Mouse (Mus musculus) heart, embryonic 13.5 days (tissue): ENCODE data around the gene Slc25a34. TPM values are rescaled to one million over a fixed set of nuclear protein-coding genes. Genes with fewer than 3 reads are reported as not detected.

Experiments used
- ATAC-seq: fragments of 200-750 bp; cut with Nextera tagmentation; 2 replicates; pipeline ENCODE4 v1.8.0; 2017; ENCODE audit warnings: moderate TSS enrichment; ENCODE audit not compliant: insufficient number of reproducible peaks, low FRiP score, low TSS enrichment; ENCODE audit errors: extremely low read depth
- H3K27ac ChIP-seq: fragments of 300-500 bp; sonication (generic); replicated peaks from 2 replicates; pipeline ENCODE4 v1.5.1; 2015; ENCODE audit warnings: moderate library complexity, mild to moderate bottlenecking, inconsistent platforms
- H3K27me3 ChIP-seq: fragments of 300-500 bp; sonication (generic); replicated peaks from 2 replicates; pipeline ENCODE4 v1.6.1; 2015; ENCODE audit warnings: mild to moderate bottlenecking, inconsistent platforms
- H3K36me3 ChIP-seq: fragments of 300-500 bp; sonication (generic); 2 replicates; pipeline ENCODE4 v1.6.1; 2015; ENCODE audit warnings: mild to moderate bottlenecking, inconsistent platforms
- H3K4me1 ChIP-seq: fragments of 300-500 bp; sonication (generic); 2 replicates; pipeline ENCODE4 v1.6.1; 2015; ENCODE audit warnings: inconsistent platforms
- H3K4me2 ChIP-seq: fragments of 300-500 bp; sonication (generic); 2 replicates; pipeline ENCODE4 v1.6.1; 2015; ENCODE audit warnings: inconsistent platforms, mild to moderate bottlenecking, moderate library complexity
- H3K4me3 ChIP-seq: fragments of 300-500 bp; sonication (generic); 2 replicates; pipeline ENCODE4 v1.5.1; 2015; ENCODE audit warnings: moderate library complexity, mild to moderate bottlenecking, inconsistent platforms
- H3K9ac ChIP-seq: fragments of 300-500 bp; sonication (generic); 2 replicates; pipeline ENCODE4 v1.6.1; 2015; ENCODE audit warnings: inconsistent platforms, mild to moderate bottlenecking, moderate library complexity
- H3K9me3 ChIP-seq: fragments of 300-500 bp; sonication (generic); 2 replicates; pipeline ENCODE4 v1.6.1; 2016; ENCODE audit warnings: inconsistent platforms
- WGBS: fragments of 180-500 bp; shearing (Covaris S2); methylation state at CpG from one replicate; pipeline ENCODE4 v1.1.7; 2015; ENCODE audit warnings: mixed read lengths; 5-methylcytosine and 5-hydroxymethylcytosine counted together
- polyA plus RNA-seq: library from polyadenylated mRNA; unstranded; fragments of >200 nt; fragmentation: Nextera tagmentation; extraction: Ambion mirVana; gene quantifications from 2 replicates; pipeline ENCODE4 v1.2.1, GENCODE M21; 2015

The Slc25a34 gene
- polyA plus RNA-seq, 1 experiment from 2014 or later: 0.49 TPM

DNA sequence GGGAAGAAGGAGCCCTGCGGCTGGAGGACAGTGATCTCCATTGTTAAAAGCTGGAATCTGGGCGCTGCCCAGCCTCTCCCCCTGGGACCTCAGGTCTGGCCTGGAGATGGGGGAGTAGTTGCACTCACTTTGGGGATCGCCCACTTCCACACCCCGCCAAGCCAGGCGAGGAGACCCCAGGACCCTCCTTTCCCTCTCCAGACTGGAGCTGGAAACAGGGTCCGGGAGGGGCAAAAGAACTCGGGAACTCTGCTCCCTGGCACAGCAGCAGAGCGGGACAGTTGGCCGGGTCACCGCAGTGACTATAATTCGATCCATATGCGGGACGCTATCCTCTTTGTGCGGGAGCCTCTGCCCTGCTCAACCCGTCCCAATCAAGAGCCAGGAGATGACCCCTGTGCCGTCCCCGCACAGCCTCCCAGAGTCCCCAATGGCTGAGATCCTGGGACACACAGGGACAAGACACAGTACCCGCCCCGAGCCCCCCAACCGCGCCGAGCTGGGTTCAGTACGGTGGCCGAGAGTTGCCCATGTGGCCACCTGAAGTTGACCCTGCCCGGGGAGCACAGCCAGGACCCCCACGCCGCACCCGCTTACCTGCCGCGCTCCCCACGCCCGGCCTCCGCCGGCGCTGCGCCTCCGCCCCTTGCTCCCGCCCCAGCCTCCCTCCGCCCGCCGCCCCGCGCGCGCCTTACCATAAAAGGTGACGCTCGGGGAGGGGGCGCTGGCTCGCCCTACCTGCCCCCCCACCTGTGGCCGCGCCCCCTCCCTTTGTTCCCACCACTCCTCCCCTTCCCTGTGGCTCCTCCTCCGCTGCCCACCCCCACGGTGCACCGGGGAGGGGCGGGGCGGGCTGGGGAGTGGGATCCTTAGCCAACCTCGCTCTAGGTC is 24.1 kb downstream of the Slc25a34 start:
- H3K27ac ChIP-seq: peak overlapping the region; percentile 90
- H3K4me2 ChIP-seq: peak overlapping the region; percentile 84

DNA sequence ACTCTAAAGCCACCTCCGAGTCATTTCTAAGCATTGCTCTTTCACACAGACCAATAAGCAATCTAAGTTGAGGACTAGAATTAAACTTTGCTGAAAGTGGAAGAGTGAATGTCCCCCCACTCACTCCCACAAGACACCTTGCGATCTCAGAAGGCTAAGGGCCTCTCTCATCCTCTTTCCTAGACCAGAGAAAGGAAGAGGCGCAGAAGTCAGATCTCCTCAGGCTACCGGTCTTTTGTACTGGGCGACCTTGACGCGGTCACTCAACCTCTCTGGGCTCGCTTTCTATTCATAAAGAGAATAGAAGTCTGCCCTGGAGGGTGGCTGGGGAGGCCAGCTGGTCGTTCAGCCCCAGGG is 24.7 kb downstream of the Slc25a34 start:
- peak overlapping the region; percentile 84 for H3K4me3 ChIP-seq
- 2% methylated on average over 9 of the region's 9 CpGs for WGBS
- peak overlapping the region; percentile 90 for H3K27ac ChIP-seq
- no peaks in the 10 kb centered on the region for H3K9me3 ChIP-seq
- H3K27me3 ChIP-seq: no peaks in the 10 kb centered on the region
- peaks cover 64% of the 10 kb centered on the region for H3K4me1 ChIP-seq
- peaks cover 23% of the 10 kb centered on the region for H3K36me3 ChIP-seq
- ATAC-seq: no peak
- H3K4me2 ChIP-seq: peak overlapping the region; percentile 84
- peak overlapping the region; percentile 93 for H3K9ac ChIP-seq

More for the DNA sequence above, 24.1 kb downstream of the Slc25a34 start:
- Histone ChIP-seq H3K36me3 (peaks cover 17% of the 10 kb centered on the region), H3K9ac (peak overlapping the region; percentile 93), H3K9me3 (no peaks in the 10 kb centered on the region), H3K4me3 (peak overlapping the region; percentile 84), H3K27me3 (no peaks in the 10 kb centered on the region), H3K4me1 (peaks cover 71% of the 10 kb centered on the region)
- ATAC-seq: peak; percentile 9; the same call in 1 of the 2 replicates
- WGBS: under 1% methylated on average over 47 of the region's 57 CpGs

DNA sequence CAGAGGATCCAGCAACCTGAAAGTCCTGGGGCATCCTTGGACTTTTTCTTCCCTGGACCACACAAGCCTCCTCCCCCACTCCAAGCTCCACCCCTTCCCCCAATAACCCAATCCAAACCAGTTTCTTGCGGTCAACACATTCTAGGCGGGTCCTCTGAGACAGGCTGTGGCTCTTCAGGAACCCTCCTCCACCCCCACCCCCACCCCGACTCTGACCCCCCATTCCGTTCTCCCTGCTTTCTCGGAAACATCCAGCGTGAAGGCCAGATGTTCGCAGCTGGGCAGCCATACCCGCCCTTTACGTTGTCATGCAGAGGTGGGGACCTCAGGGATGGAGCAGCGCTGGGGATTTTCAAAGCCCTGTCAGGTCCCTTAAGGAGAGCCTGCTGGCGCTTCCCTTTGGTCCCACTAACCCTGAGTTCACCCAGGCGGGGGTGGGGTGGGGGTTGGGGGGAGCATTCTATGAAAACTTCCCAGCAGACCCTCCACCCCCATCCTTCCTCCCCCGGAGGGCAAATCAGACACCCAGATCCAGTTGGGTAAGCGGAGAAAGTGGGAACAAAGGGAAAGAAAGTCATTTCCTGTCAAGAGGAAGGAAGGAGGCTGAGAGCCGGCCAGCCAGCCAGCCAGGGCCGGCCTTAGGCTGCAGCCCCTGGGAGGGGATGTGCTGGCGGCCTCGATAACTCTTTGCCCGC is 25.3 kb downstream of the Slc25a34 start:
- Histone ChIP-seq H3K4me3 (peak overlapping the region; percentile 84), H3K4me1 (peaks cover 59% of the 10 kb centered on the region), H3K36me3 (peaks cover 28% of the 10 kb centered on the region), H3K9ac (peak overlapping the region; percentile 93), H3K9me3 (no peaks in the 10 kb centered on the region), H3K4me2 (peak overlapping the region; percentile 84), H3K27ac (peak overlapping the region; percentile 90), H3K27me3 (no peaks in the 10 kb centered on the region)
- 1% methylated on average over 19 of the region's 19 CpGs for WGBS
- no peak for ATAC-seq

DNA sequence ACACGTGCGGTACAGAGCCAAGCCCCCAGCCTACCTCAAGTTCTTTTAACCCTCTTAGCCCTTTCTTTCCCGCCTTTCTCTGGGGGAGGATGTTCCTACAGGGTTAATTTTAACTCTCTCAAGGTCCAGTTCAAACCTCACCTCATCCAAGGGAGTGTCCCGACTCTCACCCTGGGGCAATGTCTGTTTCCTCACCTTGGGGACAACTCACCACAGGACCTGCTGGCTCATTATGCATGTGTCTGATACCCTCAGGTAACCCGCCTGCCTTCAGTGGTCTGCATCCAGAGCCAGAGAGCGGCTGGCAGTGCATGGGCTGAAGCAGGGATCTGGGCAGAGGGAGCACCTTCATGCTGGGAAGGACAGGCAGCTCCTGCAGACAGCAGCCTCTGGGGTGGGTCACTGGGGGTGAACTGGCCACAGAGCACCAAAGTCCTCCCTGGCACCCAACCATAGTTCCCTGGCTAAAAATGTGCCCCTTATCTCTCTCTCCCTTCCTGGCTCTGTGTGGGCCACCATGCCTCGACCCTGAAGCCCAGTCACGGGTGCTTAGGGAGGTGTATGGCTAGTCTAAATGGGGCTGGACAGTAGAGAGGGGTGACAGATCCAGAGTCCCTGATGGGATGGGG is 26.8 kb downstream of the Slc25a34 start:
- 78% methylated on average over 8 of the region's 8 CpGs for WGBS
- ATAC-seq: no peak
- H3K36me3 ChIP-seq: peaks cover 43% of the 10 kb centered on the region
- H3K9ac ChIP-seq: peak overlapping the region; percentile 44
- no peak overlapping the region for H3K4me3 ChIP-seq
- no peaks in the 10 kb centered on the region for H3K9me3 ChIP-seq
- peaks cover 44% of the 10 kb centered on the region for H3K4me1 ChIP-seq
- H3K27ac ChIP-seq: no peak overlapping the region; the same call in 1 of the 2 replicates
- no peaks in the 10 kb centered on the region for H3K27me3 ChIP-seq
- H3K4me2 ChIP-seq: no peak overlapping the region

DNA sequence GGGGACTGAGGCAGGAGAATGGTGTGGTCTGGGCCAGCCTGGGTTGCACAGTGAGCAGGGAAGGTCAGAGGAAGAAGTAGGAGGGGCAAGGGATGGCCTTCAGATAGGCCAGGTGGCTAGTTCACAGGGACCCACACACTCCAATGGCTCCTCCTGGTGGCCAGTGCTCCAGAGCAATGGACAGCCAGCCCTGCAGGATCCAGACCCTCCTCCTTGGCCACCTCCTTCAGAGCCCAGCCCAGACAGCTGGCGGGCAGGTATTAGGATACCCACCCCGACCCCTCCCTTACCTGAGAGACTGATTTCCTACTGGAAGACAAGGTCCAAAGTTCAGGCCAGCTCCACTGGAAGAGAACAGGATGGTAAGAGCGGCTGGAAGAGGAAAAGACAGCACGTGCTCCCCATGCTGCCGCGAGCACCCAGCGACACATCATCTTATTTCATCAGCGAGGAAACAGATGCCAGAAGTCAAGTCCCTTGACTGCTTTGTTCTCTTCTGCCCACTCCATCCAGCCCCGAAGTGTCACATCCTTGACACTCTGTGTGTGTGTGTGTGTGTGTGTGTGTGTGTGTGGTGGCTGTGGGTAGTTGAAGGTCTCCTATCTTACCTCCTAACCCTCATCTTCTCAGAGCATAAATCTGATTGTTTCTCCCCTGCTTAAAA is 27.9 kb downstream of the Slc25a34 start:
- Histone ChIP-seq H3K27me3 (no peaks in the 10 kb centered on the region), H3K9ac (no peak overlapping the region), H3K4me2 (no peak overlapping the region), H3K36me3 (peaks cover 54% of the 10 kb centered on the region), H3K4me3 (no peak overlapping the region), H3K4me1 (peaks cover 33% of the 10 kb centered on the region), H3K9me3 (no peaks in the 10 kb centered on the region), H3K27ac (no peak overlapping the region)
- 79% methylated on average over 9 of the region's 9 CpGs for WGBS
- no peak for ATAC-seq

DNA sequence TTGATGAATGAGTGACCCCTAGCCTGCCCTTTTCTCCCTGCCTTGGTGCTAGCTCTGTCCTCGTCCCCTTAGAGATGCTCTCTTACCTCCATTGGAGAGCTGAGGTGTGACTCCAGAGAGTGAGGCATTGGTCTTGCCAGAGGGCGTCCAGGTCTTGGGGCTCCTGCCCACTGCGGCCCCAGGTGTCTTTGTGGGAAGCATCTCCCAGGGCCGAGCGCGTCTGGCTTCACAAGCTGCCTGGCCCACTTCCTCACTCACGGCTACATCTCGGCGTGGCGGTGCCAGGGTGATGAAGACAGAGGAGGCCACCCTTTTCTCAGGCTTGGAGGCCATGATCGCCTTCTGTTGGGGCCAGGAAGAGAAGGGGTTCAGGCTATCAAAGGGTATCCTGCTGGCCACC is 28.5 kb downstream of the Slc25a34 start:
- Histone ChIP-seq H3K27me3 (no peaks in the 10 kb centered on the region), H3K4me2 (no peak overlapping the region), H3K9ac (no peak overlapping the region), H3K4me3 (no peak overlapping the region), H3K4me1 (peaks cover 27% of the 10 kb centered on the region), H3K27ac (no peak overlapping the region), H3K36me3 (peaks cover 60% of the 10 kb centered on the region), H3K9me3 (no peaks in the 10 kb centered on the region)
- ATAC-seq: no peak
- 88% methylated on average over 11 of the region's 11 CpGs for WGBS

DNA sequence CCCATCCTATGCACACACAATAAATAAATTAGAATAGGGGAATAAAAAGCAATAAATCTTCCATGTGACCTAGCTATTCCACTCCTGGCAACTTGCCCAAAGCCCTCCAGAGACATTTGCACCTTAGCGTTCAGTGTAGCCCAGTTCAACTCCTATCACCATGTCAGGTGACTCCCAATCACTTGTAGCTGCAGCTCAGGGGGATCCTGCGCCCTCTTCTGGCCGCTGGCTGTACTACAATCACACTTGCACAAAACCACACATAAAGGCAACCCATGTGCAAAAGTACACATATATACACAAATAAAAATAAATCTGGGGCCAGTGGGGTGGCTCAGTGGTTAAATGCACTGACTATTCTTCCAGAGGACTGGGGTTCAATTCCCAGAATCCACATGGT is 32.1 kb downstream of the Slc25a34 start:
- WGBS: 21% methylated on average over 3 of the region's 3 CpGs
- no peak for ATAC-seq
- Histone ChIP-seq H3K4me3 (no peak overlapping the region), H3K9ac (no peak overlapping the region), H3K9me3 (no peaks in the 10 kb centered on the region), H3K27ac (no peak overlapping the region), H3K36me3 (peaks cover 96% of the 10 kb centered on the region), H3K27me3 (no peaks in the 10 kb centered on the region), H3K4me1 (no peaks in the 10 kb centered on the region; the same call in 1 of the 2 replicates), H3K4me2 (no peak overlapping the region)

DNA sequence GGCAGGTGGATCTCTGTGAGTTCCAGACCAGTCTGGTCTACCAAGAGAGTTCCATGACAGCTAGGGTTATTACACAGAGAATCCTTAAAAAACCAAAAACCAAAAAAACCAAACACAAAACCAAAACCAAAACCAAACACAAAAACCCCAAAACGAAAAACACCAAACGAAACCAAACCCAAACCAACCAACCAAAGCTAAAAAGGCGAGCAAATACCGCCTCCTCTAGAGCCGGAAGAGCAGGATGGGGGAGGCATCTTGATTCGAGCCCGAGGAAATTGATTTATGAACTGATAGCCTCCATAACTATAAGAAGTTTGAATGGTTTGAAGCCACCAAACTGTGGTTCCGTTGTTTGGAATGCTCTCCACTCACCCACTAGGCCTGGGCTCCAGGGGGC is 39.7 kb downstream of the Slc25a34 start:
- H3K36me3 ChIP-seq: peaks cover 95% of the 10 kb centered on the region
- H3K27me3 ChIP-seq: no peaks in the 10 kb centered on the region
- peaks cover 3% of the 10 kb centered on the region for H3K4me1 ChIP-seq
- no peaks in the 10 kb centered on the region for H3K9me3 ChIP-seq
- no peak overlapping the region for H3K9ac ChIP-seq
- ATAC-seq: no peak
- H3K4me2 ChIP-seq: no peak overlapping the region
- H3K27ac ChIP-seq: no peak overlapping the region
- H3K4me3 ChIP-seq: no peak overlapping the region
- 85% methylated on average over 8 of the region's 8 CpGs for WGBS

DNA sequence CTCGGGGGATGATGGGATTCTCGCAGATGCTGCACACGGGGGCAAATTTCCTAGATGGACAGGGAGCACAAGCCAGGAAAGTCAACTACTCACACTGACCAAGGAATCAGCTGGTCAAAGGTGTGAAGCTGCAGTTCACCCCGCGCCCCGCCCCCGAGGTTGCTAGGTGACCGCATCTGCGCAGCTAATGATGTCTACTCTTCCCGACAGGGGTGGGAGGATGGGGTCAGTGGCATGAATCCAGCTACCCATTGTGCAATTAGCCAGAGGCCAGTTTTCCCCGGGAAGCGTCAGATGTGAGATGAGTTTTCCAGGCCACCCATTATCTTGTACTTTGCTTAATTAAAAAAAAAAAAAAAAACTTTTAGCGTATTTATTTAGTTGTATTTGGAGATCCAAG is 42.6 kb downstream of the Slc25a34 start:
- Histone ChIP-seq H3K36me3 (peaks cover 96% of the 10 kb centered on the region), H3K4me1 (peaks cover 8% of the 10 kb centered on the region)
- ATAC-seq: no peak

DNA sequence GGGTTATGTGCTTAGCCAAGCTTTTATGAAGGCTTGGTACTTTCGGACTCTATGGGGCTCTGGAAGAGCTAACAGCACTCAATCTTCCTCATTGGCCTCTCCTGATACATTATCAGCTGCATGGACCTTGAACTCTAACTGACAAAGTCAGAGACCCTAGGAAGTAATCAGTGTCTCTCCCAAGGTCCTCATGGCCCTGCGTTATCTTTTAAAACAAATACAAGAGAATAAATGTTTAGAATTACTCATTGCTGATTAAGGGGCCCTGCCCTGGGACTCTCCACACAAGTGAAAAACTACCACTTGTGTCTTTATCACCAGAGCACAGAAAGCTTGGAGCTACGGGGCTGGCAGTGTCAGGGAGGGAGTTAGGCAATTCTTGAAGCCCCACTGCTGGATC is 44.8 kb downstream of the Slc25a34 start:
- no peaks in the 10 kb centered on the region for H3K27me3 ChIP-seq
- peaks cover 16% of the 10 kb centered on the region for H3K4me1 ChIP-seq
- no peak for ATAC-seq
- H3K4me2 ChIP-seq: no peak overlapping the region
- no peak overlapping the region for H3K4me3 ChIP-seq
- 27% methylated on average over 3 of the region's 3 CpGs for WGBS
- H3K27ac ChIP-seq: peak overlapping the region; percentile 56
- H3K9me3 ChIP-seq: no peaks in the 10 kb centered on the region
- H3K36me3 ChIP-seq: peaks cover 76% of the 10 kb centered on the region
- no peak overlapping the region for H3K9ac ChIP-seq

More for the DNA sequence above, 42.6 kb downstream of the Slc25a34 start:
- WGBS: 87% methylated on average over 13 of the region's 13 CpGs
- H3K4me2 ChIP-seq: no peak overlapping the region
- H3K4me3 ChIP-seq: no peak overlapping the region
- no peaks in the 10 kb centered on the region for H3K9me3 ChIP-seq
- no peak overlapping the region for H3K27ac ChIP-seq
- no peak overlapping the region for H3K9ac ChIP-seq
- H3K27me3 ChIP-seq: no peaks in the 10 kb centered on the region

DNA sequence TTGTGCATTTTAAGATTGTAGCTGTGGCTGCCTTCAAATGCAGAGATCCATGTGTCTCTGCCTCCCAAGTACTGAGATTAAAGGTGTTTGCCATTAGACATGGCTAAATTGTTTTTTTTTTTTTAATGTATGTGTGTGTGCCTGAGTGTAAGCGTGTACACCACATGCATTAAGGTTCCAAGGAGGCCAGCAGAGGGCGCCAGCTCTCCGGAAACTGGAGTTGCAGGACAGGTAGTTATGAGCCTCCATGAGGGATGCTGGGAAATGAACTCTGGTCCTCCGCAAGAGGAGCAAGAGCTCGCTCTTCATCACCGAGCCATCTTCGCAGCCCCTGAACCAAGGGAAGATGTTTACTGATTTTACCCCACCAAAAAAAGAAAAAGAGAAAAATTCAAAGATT is 46.7 kb downstream of the Slc25a34 start:
- WGBS: 86% methylated on average over 7 of the region's 7 CpGs
- H3K36me3 ChIP-seq: peaks cover 57% of the 10 kb centered on the region
- H3K4me3 ChIP-seq: no peak overlapping the region
- H3K27me3 ChIP-seq: no peaks in the 10 kb centered on the region
- no peaks in the 10 kb centered on the region for H3K9me3 ChIP-seq
- H3K4me2 ChIP-seq: no peak overlapping the region
- H3K27ac ChIP-seq: no peak overlapping the region
- ATAC-seq: no peak
- H3K4me1 ChIP-seq: peaks cover 28% of the 10 kb centered on the region
- H3K9ac ChIP-seq: no peak overlapping the region
